Comparison of ENCODE assay signal across 16 mouse cellular contexts in the genomic region with DNA sequence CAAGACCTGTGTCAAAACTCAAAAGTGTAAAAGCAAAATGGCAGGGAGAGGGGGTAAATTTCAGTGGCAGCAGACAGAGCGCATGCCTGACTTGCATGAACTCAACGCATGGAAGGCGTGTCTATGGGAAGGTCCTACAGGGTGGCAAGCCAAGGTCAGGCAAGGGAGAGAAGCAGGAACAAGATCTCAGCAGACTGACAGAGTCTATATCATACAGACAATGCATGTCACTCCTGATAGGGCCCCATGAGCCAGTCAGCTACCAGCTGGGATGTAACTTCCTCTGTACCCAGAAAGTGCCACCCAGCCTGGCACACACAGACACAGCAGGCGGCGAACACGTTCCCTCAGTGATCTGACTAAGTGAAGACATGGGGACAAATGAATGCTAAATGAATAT.
A peak's percentile ranks its signal among the peaks of the same experiment; 100 is the strongest.
DNase-seq lines count a peak whose midpoint lies in the region; ATAC-seq lines count a peak whose summit lies in the region.
"Had no signal": no experiment of that assay in that cellular context is flagged by ENCODE, and none has a peak within 500 bp of the region (broad histone marks: within the 10 kb centered on the region; RNA-seq: fewer than 3 reads in every experiment).

No protein-coding gene starts in this region.

- ATAC-seq in granulocyte monocyte progenitor cell, adult 5-6 weeks (replicated peaks; ENCODE audit: poor library complexity, severe bottlenecking) = peak; percentile 37
- peak; percentile 89 for ATAC-seq in megakaryocyte progenitor cell, adult 5-6 weeks (replicated peaks; ENCODE audit: poor library complexity)
- ATAC-seq: forebrain, embryonic 16.5 days; hindbrain, postnatal 0 days had no signal

- peak; percentile 53 for DNase-seq in layer of hippocampus, adult 11-12 months (ENCODE audit: low spot score)
- DNase-seq in layer of hippocampus, postnatal 36 days = no peak
- peak; percentile 37 for DNase-seq in thymus, postnatal 14 days
- DNase-seq in thymus, postnatal 0 days (ENCODE audit: low spot score) = no peak
- DNase-seq in adipocyte (ENCODE audit: low spot score) = no peak
- no peak for DNase-seq in cerebellum, adult 9-10 months
- DNase-seq: adrenal gland, adult 8-10 months; adrenal gland, postnatal 36 days; cerebellum, adult 2 months; cerebellum, postnatal 14 days; gastrocnemius, postnatal 10 days; heart, postnatal 36 days had no signal

Comparison
In these comparisons a context has a peak if more than half of its experiments do, and no peak if none do; other contexts are left out.
1. DNase-seq: peak in layer of hippocampus, adult 11-12 months (single experiment) and thymus, postnatal 14 days (single experiment); none in layer of hippocampus, postnatal 36 days (0 of 2), thymus, postnatal 0 days (single experiment), adipocyte (single experiment) and cerebellum, adult 9-10 months (single experiment).